Mouse (Mus musculus) cerebellum, adult 2 months (tissue): ENCODE measurements around the gene Vac14.

Experiments used
- CTCF ChIP-seq: fragments of 200-500 bp; IDR thresholded peaks from 2 replicates; pipeline ENCODE4 v1.5.1; 2011; ENCODE audit warnings: low read depth, mild to moderate bottlenecking, control low read depth, low read length, moderate library complexity, borderline replicate concordance; ENCODE audit not compliant: insufficient read depth
- POLR2A ChIP-seq: fragments of 200-500 bp; IDR thresholded peaks from 2 replicates; pipeline ENCODE4 v1.6.1; 2011; ENCODE audit warnings: low read length, control low read depth, borderline replicate concordance; ENCODE audit not compliant: insufficient read depth

DNA sequence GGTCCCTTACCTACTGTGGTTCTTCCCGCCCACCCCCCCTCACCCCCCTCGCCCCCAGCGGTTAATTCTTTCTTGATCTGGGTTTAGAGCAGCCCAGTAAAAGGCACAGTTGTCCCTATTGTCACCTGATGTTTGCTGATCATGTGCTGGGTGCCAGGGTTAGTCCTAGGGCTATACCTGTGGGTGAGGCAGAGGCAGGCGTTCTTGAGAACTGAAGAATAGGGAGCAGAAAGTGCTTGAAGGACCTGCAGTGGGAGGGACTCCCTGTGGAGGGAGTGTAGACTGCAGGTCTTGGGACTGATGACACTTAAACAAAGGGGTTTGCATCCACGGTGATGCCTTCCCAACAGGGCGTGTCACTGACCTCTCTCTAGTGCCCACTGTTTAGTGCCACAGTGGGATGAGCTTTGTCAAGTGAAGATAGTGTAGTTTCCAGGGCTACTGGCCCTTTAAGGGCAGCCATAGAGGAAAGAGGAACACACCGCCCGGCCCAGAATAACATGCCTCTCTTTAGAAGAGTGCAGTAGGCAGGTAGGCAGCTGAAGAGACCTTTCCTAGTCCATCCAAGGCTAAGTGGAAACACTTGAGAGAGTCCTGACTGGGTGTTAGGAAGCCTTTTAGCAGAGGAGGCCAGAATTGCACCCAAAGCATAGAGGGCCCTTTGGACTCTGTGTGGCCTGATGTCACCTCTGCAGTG lies 51.7 kb downstream of the Vac14 start:
- no peak for TF ChIP-seq POLR2A
- TF ChIP-seq CTCF, result no peak
